Mouse (Mus musculus) lung, postnatal 10 days (tissue): ENCODE measurements around the gene St3gal4.
A peak's percentile ranks its signal among the peaks of the same experiment; 100 is the strongest.
"Not testable (repeated sequence)": the region's sequence is repeated elsewhere in the genome, so short reads cannot be mapped to it uniquely, and the experiment has no call there.

Source experiments
- DNase-seq: peaks from one replicate; pipeline ENCODE4 v3.0.0; 2021

Gene St3gal4

GRCm38 (mm10) chr9:35119168-35119567 lies at the start of gene St3gal4:
TSS of gene St3gal4 (minus strand) at chr9:35119268.
- DNase-seq = no peak

- no peak for DNase-seq
These were observed 47.9 kb upstream of the St3gal4 start for GRCm38 (mm10) chr9:35166798-35167635.

GRCm38 (mm10) chr9:35166144-35166797 lies 47.2 kb upstream of the St3gal4 start:
- DNase-seq = peak; percentile 65

GRCm38 (mm10) chr9:35164142-35164874 lies 45.2 kb upstream of the St3gal4 start:
- DNase-seq = no peak

- DNase-seq = peak; percentile 73
These were observed 44.1 kb upstream of the St3gal4 start for GRCm38 (mm10) chr9:35163011-35163690.

GRCm38 (mm10) chr9:35161721-35162120 lies 42.7 kb upstream of the St3gal4 start:
- DNase-seq = no peak

- no peak for DNase-seq
These were observed 41.6 kb upstream of the St3gal4 start for GRCm38 (mm10) chr9:35160662-35161061.

GRCm38 (mm10) chr9:35158477-35158876 lies 39.4 kb upstream of the St3gal4 start:
- no peak for DNase-seq

GRCm38 (mm10) chr9:35156862-35157261 lies 37.8 kb upstream of the St3gal4 start:
- DNase-seq = peak; percentile 46

GRCm38 (mm10) chr9:35156002-35156710 lies 37.1 kb upstream of the St3gal4 start:
- peak; percentile 80 for DNase-seq

- DNase-seq = no peak
These were observed 33.9 kb upstream of the St3gal4 start for GRCm38 (mm10) chr9:35152923-35153322.

- DNase-seq = not testable (repeated sequence)
These were observed 29.8 kb upstream of the St3gal4 start for GRCm38 (mm10) chr9:35148822-35149221.

GRCm38 (mm10) chr9:35147261-35147660 lies 28.2 kb upstream of the St3gal4 start:
- not testable (repeated sequence) for DNase-seq

- no peak for DNase-seq
These were observed 26.8 kb upstream of the St3gal4 start for GRCm38 (mm10) chr9:35145829-35146228.

GRCm38 (mm10) chr9:35145118-35145517 lies 26.1 kb upstream of the St3gal4 start:
- DNase-seq = no peak

GRCm38 (mm10) chr9:35142221-35142620 lies 23.2 kb upstream of the St3gal4 start:
- DNase-seq = no peak

- DNase-seq = no peak
These were observed 20.2 kb upstream of the St3gal4 start for GRCm38 (mm10) chr9:35139231-35139744.

GRCm38 (mm10) chr9:35138029-35138428 lies 19.0 kb upstream of the St3gal4 start:
- no peak for DNase-seq

GRCm38 (mm10) chr9:35135575-35135974 lies 16.5 kb upstream of the St3gal4 start:
- peak; percentile 51 for DNase-seq

- peak; percentile 34 for DNase-seq
These were observed 12.7 kb upstream of the St3gal4 start for GRCm38 (mm10) chr9:35131637-35132397.

- peak; percentile 55 for DNase-seq
These were observed 9.9 kb upstream of the St3gal4 start for GRCm38 (mm10) chr9:35128995-35129418.
